Comparison of ENCODE assay signal across 24 mouse cellular contexts in the genomic region with DNA sequence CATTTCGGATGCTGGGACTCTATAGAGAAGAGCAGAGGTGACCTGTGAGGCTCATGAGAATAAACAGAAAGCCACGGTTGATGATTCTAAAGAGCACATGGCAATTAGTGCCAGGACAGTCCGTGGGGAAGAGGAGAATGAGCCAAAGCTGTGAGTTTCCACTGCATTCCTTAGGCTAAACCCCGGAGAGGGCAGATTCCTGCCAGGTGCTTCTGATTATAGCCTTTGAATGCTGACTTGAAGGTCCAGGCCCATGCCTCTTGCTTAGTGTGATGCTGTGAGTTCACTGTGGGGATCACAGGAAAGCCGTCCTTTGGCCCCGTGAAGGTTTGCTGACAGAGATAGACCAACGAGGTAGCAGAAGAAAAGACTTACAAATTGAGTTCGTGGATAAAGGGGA. TPM values are rescaled to one million over a fixed set of nuclear protein-coding genes. Genes with fewer than 3 reads are reported as not detected.
"Had no signal": no experiment of that assay in that cellular context is flagged by ENCODE, and none has a peak within 500 bp of the region (broad histone marks: within the 10 kb centered on the region; RNA-seq: fewer than 3 reads in every experiment).

No protein-coding gene starts in this region.

- H3K4me2 ChIP-seq: kidney, embryonic 15.5 days; limb, embryonic 13.5 days; lung, embryonic 14.5 days; midbrain, embryonic 12.5 days; neural tube, embryonic 13.5 days; stomach, embryonic 15.5 days had no signal

- H3K9ac ChIP-seq: kidney, embryonic 15.5 days; limb, embryonic 13.5 days; liver, embryonic 14.5 days; liver, postnatal 0 days; lung, embryonic 14.5 days; midbrain, embryonic 12.5 days; neural tube, embryonic 13.5 days; stomach, embryonic 15.5 days had no signal

- DNase-seq: kidney, postnatal 10 days; kidney, postnatal 36 days; layer of hippocampus, postnatal 36 days; liver, postnatal 0 days; lung, embryonic 14.5 days; retina, postnatal 1 day; right cerebral cortex, postnatal 25 days; spleen, adult 18-20 months; thymus, postnatal 25 days had no signal

- H3K4me3 ChIP-seq: kidney, embryonic 15.5 days; left cerebral cortex, adult 2 months; limb, embryonic 13.5 days; midbrain, embryonic 12.5 days; myocyte; neural tube, embryonic 13.5 days; stomach, embryonic 15.5 days had no signal

- H3K27me3 ChIP-seq: limb, embryonic 13.5 days; midbrain, embryonic 12.5 days; neural tube, embryonic 13.5 days; stomach, embryonic 15.5 days had no signal

- ATAC-seq: liver, postnatal 0 days; lung, postnatal 0 days; midbrain, embryonic 16.5 days had no signal

- H3K27ac ChIP-seq: kidney, embryonic 15.5 days; left cerebral cortex, adult 2 months; limb, embryonic 13.5 days; liver, embryonic 14.5 days; macrophage; midbrain, embryonic 12.5 days; neural tube, embryonic 13.5 days; stomach, embryonic 15.5 days had no signal

- H3K9me3 ChIP-seq: kidney, embryonic 15.5 days; limb, embryonic 13.5 days; midbrain, embryonic 12.5 days; neural tube, embryonic 13.5 days; stomach, embryonic 15.5 days had no signal

- H3K36me3 ChIP-seq: kidney, embryonic 15.5 days; limb, embryonic 13.5 days; midbrain, embryonic 12.5 days; neural tube, embryonic 13.5 days; stomach, embryonic 15.5 days had no signal

- H3K4me1 ChIP-seq: midbrain, embryonic 12.5 days; neural tube, embryonic 13.5 days; stomach, embryonic 15.5 days had no signal

RNA-seq across cellular contexts. Expression of a gene that starts 19.5 kb away (rescaled TPM):
- total RNA-seq: megakaryocyte, adult 5-6 weeks; monocyte, adult 5-6 weeks; neutrophil, adult 5-6 weeks had no signal
- polyA plus RNA-seq: liver, adult 2 months; liver, embryonic 14.5 days; macrophage; midbrain, embryonic 12.5 days had no signal
